Mouse (Mus musculus) bone marrow, adult 2 months (tissue): ENCODE measurements around the gene Brd4.

Experiments used
- CTCF ChIP-seq: fragments of 200-500 bp; IDR thresholded peaks from 2 replicates; pipeline ENCODE4 v1.5.1; 2011; ENCODE audit warnings: low read length, control low read depth; ENCODE audit not compliant: control insufficient read depth, insufficient read depth
- POLR2A ChIP-seq: fragments of 200-500 bp; IDR thresholded peaks from 2 replicates; pipeline ENCODE4 v1.6.1; 2011; ENCODE audit warnings: low read depth, mild to moderate bottlenecking, control low read depth, low read length, borderline replicate concordance; ENCODE audit not compliant: control insufficient read depth

GRCm38 (mm10) chr17:32164780-32165179 lies 119.7 kb downstream of the Brd4 start:
- TF ChIP-seq CTCF (no peak), POLR2A (no peak)
